8 mouse cellular contexts compared by ENCODE assay signal in genomic region chr6:83185895-83186861, GRCm38 (mm10). TPM values are rescaled to one million over a fixed set of nuclear protein-coding genes. Genes with fewer than 3 reads are reported as not detected.
DNase-seq lines count a peak whose midpoint lies in the region; ATAC-seq and TF ChIP-seq lines count a peak whose summit lies in the region.

No protein-coding gene starts in this region.

- peak overlapping the region; percentile 38 for H3K4me3 ChIP-seq in ES-Bruce4 (ENCODE audit: low read depth, low read length)
- peak overlapping the region; percentile 46 for H3K4me3 ChIP-seq in hindbrain, embryonic 11.5 days (ENCODE audit: low read depth, low read length)
- peak overlapping the region; percentile 82 for H3K4me3 ChIP-seq in layer of hippocampus, adult 2 months
- H3K4me3 ChIP-seq in liver, postnatal 0 days (ENCODE audit: low read depth, low read length), result no peak overlapping the region
- H3K4me3 ChIP-seq in neural tube, embryonic 13.5 days, result peak overlapping the region; percentile 59

- no peaks in the 10 kb centered on the region for H3K27me3 ChIP-seq in ES-Bruce4 (ENCODE audit: control insufficient read depth, insufficient read depth, low read length, poor library complexity, severe bottlenecking)
- no peaks in the 10 kb centered on the region for H3K27me3 ChIP-seq in hindbrain, embryonic 11.5 days (ENCODE audit: control insufficient read depth, insufficient read depth, low read length)
- H3K27me3 ChIP-seq in liver, postnatal 0 days (ENCODE audit: insufficient read depth, low read length), result no peaks in the 10 kb centered on the region
- no peaks in the 10 kb centered on the region for H3K27me3 ChIP-seq in neural tube, embryonic 13.5 days

- WGBS in hindbrain, embryonic 11.5 days, result 10% methylated on average over 25 of the region's 25 CpGs
- WGBS in liver, postnatal 0 days (ENCODE audit: insufficient replicate concordance), result 34% methylated on average over 25 of the region's 25 CpGs
- WGBS in neural tube, embryonic 13.5 days, result 6% methylated on average over 25 of the region's 25 CpGs

- no peak overlapping the region for H3K27ac ChIP-seq in ES-Bruce4 (ENCODE audit: insufficient read depth, low read length)
- H3K27ac ChIP-seq in hindbrain, embryonic 11.5 days (ENCODE audit: low read depth, low read length), result peak overlapping the region; percentile 55
- peak overlapping the region; percentile 93 for H3K27ac ChIP-seq in layer of hippocampus, adult 2 months
- H3K27ac ChIP-seq in liver, postnatal 0 days (ENCODE audit: low read depth), result no peak overlapping the region
- H3K27ac ChIP-seq in neural tube, embryonic 13.5 days (replicated peaks), result peak overlapping the region; percentile 92

- peaks cover 1% of the 10 kb centered on the region for H3K4me1 ChIP-seq in ES-Bruce4 (ENCODE audit: control insufficient read depth, insufficient read depth, low read length)
- peaks cover 11% of the 10 kb centered on the region for H3K4me1 ChIP-seq in hindbrain, embryonic 11.5 days (replicated peaks; ENCODE audit: control insufficient read depth, insufficient read depth, low read length)
- no peaks in the 10 kb centered on the region for H3K4me1 ChIP-seq in liver, postnatal 0 days (ENCODE audit: insufficient read depth)
- H3K4me1 ChIP-seq in neural tube, embryonic 13.5 days (replicated peaks), result peaks cover 44% of the 10 kb centered on the region

- H3K4me2 ChIP-seq in hindbrain, embryonic 11.5 days (replicated peaks; ENCODE audit: low read depth, low read length), result peak overlapping the region; percentile 67
- no peak overlapping the region for H3K4me2 ChIP-seq in liver, postnatal 0 days (ENCODE audit: low read depth, low read length)
- H3K4me2 ChIP-seq in neural tube, embryonic 13.5 days, result peak overlapping the region; percentile 70

- no peaks in the 10 kb centered on the region for H3K9me3 ChIP-seq in ES-Bruce4 (replicated peaks; ENCODE audit: control insufficient read depth, insufficient read depth, low read length, poor library complexity, severe bottlenecking)
- no peaks in the 10 kb centered on the region for H3K9me3 ChIP-seq in hindbrain, embryonic 11.5 days (ENCODE audit: control insufficient read depth, low read length)
- H3K9me3 ChIP-seq in liver, postnatal 0 days (ENCODE audit: low read length), result no peaks in the 10 kb centered on the region
- H3K9me3 ChIP-seq in neural tube, embryonic 13.5 days, result no peaks in the 10 kb centered on the region

- no peak for TF ChIP-seq EP300 in ES-Bruce4 (IDR thresholded peaks at IDR 0.05; ENCODE audit: insufficient read depth, low read depth, low read length)
- TF ChIP-seq EP300 in liver, postnatal 0 days (IDR thresholded peaks at IDR 0.05; ENCODE audit: low read depth), result no peak

- H3K36me3 ChIP-seq in ES-Bruce4 (ENCODE audit: control insufficient read depth, insufficient read depth, low read length, poor library complexity, severe bottlenecking), result 0 out of 2 replicates have a peak, but pooled peaks cover 2% of the 10 kb centered on the region
- 0 out of 2 replicates have a peak, but pooled peaks cover 3% of the 10 kb centered on the region for H3K36me3 ChIP-seq in hindbrain, embryonic 11.5 days (ENCODE audit: control insufficient read depth, insufficient read depth, low read length)
- H3K36me3 ChIP-seq in liver, postnatal 0 days (replicated peaks; ENCODE audit: insufficient read depth, low read length), result peaks cover 45% of the 10 kb centered on the region
- H3K36me3 ChIP-seq in neural tube, embryonic 13.5 days, result peaks cover 55% of the 10 kb centered on the region

- H3K9ac ChIP-seq in ES-Bruce4 (ENCODE audit: low read depth, poor library complexity, severe bottlenecking), result no peak overlapping the region
- H3K9ac ChIP-seq in hindbrain, embryonic 11.5 days (ENCODE audit: low read depth, low read length), result peak overlapping the region; percentile 67
- no peak overlapping the region for H3K9ac ChIP-seq in liver, postnatal 0 days (replicated peaks)
- peak overlapping the region; percentile 90 for H3K9ac ChIP-seq in neural tube, embryonic 13.5 days

- peak; percentile 91 to 98 for DNase-seq in cerebellum, adult 18-20 months
- DNase-seq in forelimb bud, embryonic 11.5 days (ENCODE audit: low read depth, low spot score), result peak; percentile 63
- peak; percentile 86 for DNase-seq in hindbrain, embryonic 11.5 days (ENCODE audit: low spot score)
- peak; percentile 87 to 95 for DNase-seq in layer of hippocampus, adult 2 months (ENCODE audit: low spot score in 2 of 2)
- peak; percentile 31 for DNase-seq in liver, postnatal 0 days
- peak; percentile 57 for DNase-seq in thymus, postnatal 4 days

- TF ChIP-seq CTCF in ES-Bruce4 (IDR thresholded peaks at IDR 0.05; ENCODE audit: low read depth, low read length), result no peak
- TF ChIP-seq CTCF in layer of hippocampus, adult 2 months (conservative IDR thresholded peaks at IDR 0.05), result no peak
- no peak for TF ChIP-seq CTCF in liver, postnatal 0 days (IDR thresholded peaks at IDR 0.05; ENCODE audit: low read depth)

- no peak for TF ChIP-seq POLR2A in ES-Bruce4 (IDR thresholded peaks at IDR 0.05; ENCODE audit: insufficient read depth, low read length)

- peak; percentile 96 for ATAC-seq in hindbrain, embryonic 11.5 days (ENCODE audit: low FRiP score)
- 0 out of 2 replicates have a peak, but pooled peaks have one; percentile 27 for ATAC-seq in liver, postnatal 0 days
- ATAC-seq in neural tube, embryonic 13.5 days (ENCODE audit: low read depth), result peak; percentile 96

RNA-seq across cellular contexts. Expression of gene Dctn1, which starts 20.5 kb away (rescaled TPM):
- polyA plus RNA-seq in ES-Bruce4 (2011; ENCODE audit: insufficient read depth, insufficient read length, low read depth, missing spikeins), result 41.5 and 52.4 TPM in 2 replicates
- polyA plus RNA-seq in hindbrain, embryonic 11.5 days (2014; fragmentation: Nextera tagmentation; extraction: Ambion mirVana), result 75.1 and 81.6 TPM in 2 replicates
- total RNA-seq in layer of hippocampus, adult 2 months (2021), result 100 to 1,000 TPM; 400 to 422 TPM
- 13.2 and 14.7 TPM in 2 replicates for polyA plus RNA-seq in liver, postnatal 0 days (2015; fragmentation: Nextera tagmentation; extraction: Ambion mirVana)
- polyA plus RNA-seq in neural tube, embryonic 13.5 days (2015; fragmentation: Nextera tagmentation; extraction: Ambion mirVana), result 165 and 176 TPM in 2 replicates

RNA-seq across cellular contexts. Expression of gene 1700003E16Rik, which starts 30.0 kb away (rescaled TPM):
- polyA plus RNA-seq in ES-Bruce4 (2011; ENCODE audit: insufficient read depth, insufficient read length, low read depth, missing spikeins), result not detected in 2 replicates
- 3.7 TPM in 2 replicates for polyA plus RNA-seq in hindbrain, embryonic 11.5 days (2014; fragmentation: Nextera tagmentation; extraction: Ambion mirVana)
- total RNA-seq in layer of hippocampus, adult 2 months (2021), result 10 to 100 TPM; 21.8 to 21.9 TPM
- 0.25 and 0.27 TPM in 2 replicates for polyA plus RNA-seq in liver, postnatal 0 days (2015; fragmentation: Nextera tagmentation; extraction: Ambion mirVana)
- 2.1 and 3.3 TPM in 2 replicates for polyA plus RNA-seq in neural tube, embryonic 13.5 days (2015; fragmentation: Nextera tagmentation; extraction: Ambion mirVana)

RNA-seq across cellular contexts. Expression of gene Wdr54, which starts 30.0 kb away (rescaled TPM):
- polyA plus RNA-seq in ES-Bruce4 (2011; ENCODE audit: insufficient read depth, insufficient read length, low read depth, missing spikeins), result 7.3 and 7.9 TPM in 2 replicates
- polyA plus RNA-seq in hindbrain, embryonic 11.5 days (2014; fragmentation: Nextera tagmentation; extraction: Ambion mirVana), result 12.3 and 13.8 TPM in 2 replicates
- total RNA-seq in layer of hippocampus, adult 2 months (2021), result 10 to 100 TPM; 25.0 to 32.0 TPM
- 0.17 and 0.20 TPM in 2 replicates for polyA plus RNA-seq in liver, postnatal 0 days (2015; fragmentation: Nextera tagmentation; extraction: Ambion mirVana)
- 14.9 and 16.0 TPM in 2 replicates for polyA plus RNA-seq in neural tube, embryonic 13.5 days (2015; fragmentation: Nextera tagmentation; extraction: Ambion mirVana)

RNA-seq across cellular contexts. Expression of gene Slc4a5, which starts 33.5 kb away (rescaled TPM):
- 2.1 and 3.8 TPM in 2 replicates for polyA plus RNA-seq in ES-Bruce4 (2011; ENCODE audit: insufficient read depth, insufficient read length, low read depth, missing spikeins)
- 2.5 and 3.1 TPM in 2 replicates for polyA plus RNA-seq in hindbrain, embryonic 11.5 days (2014; fragmentation: Nextera tagmentation; extraction: Ambion mirVana)
- total RNA-seq in layer of hippocampus, adult 2 months (2021), result under 1 TPM; 0.44 to 0.98 TPM
- polyA plus RNA-seq in liver, postnatal 0 days (2015; fragmentation: Nextera tagmentation; extraction: Ambion mirVana), result 0.04 and 0.05 TPM in 2 replicates
- polyA plus RNA-seq in neural tube, embryonic 13.5 days (2015; fragmentation: Nextera tagmentation; extraction: Ambion mirVana), result 0.17 and 0.56 TPM in 2 replicates

RNA-seq across cellular contexts. Expression of gene Rtkn, which starts 50.9 kb away (rescaled TPM):
- 10.4 and 10.5 TPM in 2 replicates for polyA plus RNA-seq in ES-Bruce4 (2011; ENCODE audit: insufficient read depth, insufficient read length, low read depth, missing spikeins)
- polyA plus RNA-seq in hindbrain, embryonic 11.5 days (2014; fragmentation: Nextera tagmentation; extraction: Ambion mirVana), result 17.7 and 18.3 TPM in 2 replicates
- 10 to 100 TPM; 80.0 to 84.0 TPM for total RNA-seq in layer of hippocampus, adult 2 months (2021)
- 7.0 and 7.1 TPM in 2 replicates for polyA plus RNA-seq in liver, postnatal 0 days (2015; fragmentation: Nextera tagmentation; extraction: Ambion mirVana)
- 18.9 and 20.7 TPM in 2 replicates for polyA plus RNA-seq in neural tube, embryonic 13.5 days (2015; fragmentation: Nextera tagmentation; extraction: Ambion mirVana)

Comparison
In these comparisons a context has a peak if more than half of its experiments do, and no peak if none do; other contexts are left out.
1. H3K27ac ChIP-seq: peak in hindbrain, embryonic 11.5 days (single experiment), layer of hippocampus, adult 2 months (single experiment) and neural tube, embryonic 13.5 days (single experiment); none in ES-Bruce4 (single experiment) and liver, postnatal 0 days (single experiment).
2. H3K9ac ChIP-seq: peak in hindbrain, embryonic 11.5 days (single experiment) and neural tube, embryonic 13.5 days (single experiment); none in ES-Bruce4 (single experiment) and liver, postnatal 0 days (single experiment).
3. DNase-seq: peak in every context shown above with its lines; median percentile 94 in cerebellum, adult 18-20 months; 91 in layer of hippocampus, adult 2 months; 86 in hindbrain, embryonic 11.5 days; 63 in forelimb bud, embryonic 11.5 days; 57 in thymus, postnatal 4 days; 31 in liver, postnatal 0 days.
4. ATAC-seq: peak in every context shown above with its lines; median percentile 96 in hindbrain, embryonic 11.5 days; 96 in neural tube, embryonic 13.5 days; 27 in liver, postnatal 0 days.